Comparison of ENCODE assay signal across 8 mouse cellular contexts in the genomic region with DNA sequence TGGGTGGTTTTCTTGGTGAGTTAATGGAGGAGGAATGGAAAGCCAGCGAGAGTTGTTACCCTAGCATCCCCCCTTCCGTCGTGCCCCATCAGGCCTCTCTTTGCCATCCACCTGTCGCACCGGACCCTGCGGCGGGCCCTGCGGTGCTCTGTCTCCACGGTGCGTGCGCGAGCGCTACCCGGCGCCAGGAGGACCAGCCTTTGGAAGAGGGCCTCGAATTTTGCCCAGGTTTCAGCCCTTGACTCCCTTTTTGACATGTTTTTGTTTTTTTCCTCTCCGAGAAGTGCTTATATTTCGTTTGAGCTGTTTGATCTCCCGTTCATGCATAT. TPM values are rescaled to one million over a fixed set of nuclear protein-coding genes. Genes with fewer than 3 reads are reported as not detected.
DNase-seq lines count a peak whose midpoint lies in the region; ATAC-seq and TF ChIP-seq lines count a peak whose summit lies in the region.

No protein-coding gene starts in this region.

- TF ChIP-seq EP300 in heart, adult 2 months (IDR thresholded peaks at IDR 0.05; ENCODE audit: insufficient read depth, low read depth, low read length) = no peak

- ATAC-seq in forebrain, embryonic 16.5 days = peak; percentile 91

- DNase-seq in heart, adult 2 months = no peak
- no peak for DNase-seq in heart, adult 18-20 months
- DNase-seq in right cerebral cortex, postnatal 4 days = no peak
- no peak for DNase-seq in ovary, postnatal 14 days (ENCODE audit: low spot score)
- no peak for DNase-seq in right cerebral cortex, postnatal 10 days (ENCODE audit: low spot score in 2 of 2)

- TF ChIP-seq CTCF in heart, adult 2 months (IDR thresholded peaks at IDR 0.05) = peak; percentile 20; the same call in 1 of the 2 replicates
- TF ChIP-seq CTCF in E14TG2a.4 (conservative IDR thresholded peaks at IDR 0.05; ENCODE audit: low read length) = no peak

- H3K4me1 ChIP-seq in heart, adult 2 months (ENCODE audit: control insufficient read depth, insufficient read depth, low read length) = peaks cover 3% of the 10 kb centered on the region
- peaks cover 18% of the 10 kb centered on the region for H3K4me1 ChIP-seq in E14TG2a.4 (replicated peaks; ENCODE audit: low read depth, low read length)
- peaks cover 10% of the 10 kb centered on the region for H3K4me1 ChIP-seq in forebrain, embryonic 16.5 days (replicated peaks; ENCODE audit: control insufficient read depth, insufficient read depth, low read length)

- no peaks in the 10 kb centered on the region for H3K79me2 ChIP-seq in heart, adult 2 months (replicated peaks; ENCODE audit: control insufficient read depth, insufficient read depth, low read length)
- H3K79me2 ChIP-seq in macrophage (ENCODE audit: inconsistent target) = no peaks in the 10 kb centered on the region

- no peaks in the 10 kb centered on the region for H3K27me3 ChIP-seq in heart, adult 2 months (ENCODE audit: control insufficient read depth, insufficient read depth, low read length)
- H3K27me3 ChIP-seq in E14TG2a.4 (ENCODE audit: insufficient read depth, low read length) = no peaks in the 10 kb centered on the region
- H3K27me3 ChIP-seq in forebrain, embryonic 16.5 days (replicated peaks; ENCODE audit: control insufficient read depth, insufficient read depth, low read length) = no peaks in the 10 kb centered on the region

- H3K4me2 ChIP-seq in forebrain, embryonic 16.5 days (ENCODE audit: low read length) = peak overlapping the region; percentile 70

- H3K27ac ChIP-seq in heart, adult 2 months = peak overlapping the region; percentile 78
- H3K27ac ChIP-seq in forebrain, embryonic 16.5 days (ENCODE audit: low read length) = peak overlapping the region; percentile 88
- peak overlapping the region; percentile 22; the same call in 1 of the 2 replicates for H3K27ac ChIP-seq in macrophage

- intact Hi-C loops in heart, adult 2 months (cut with DNase I) = loop anchor here (2.0 to 10.0 kb wide), 2 partner anchors 237 to 1551 kb away; a partner anchor contains a TSS

- H3K9me3 ChIP-seq in E14TG2a.4 (ENCODE audit: low read length) = no peaks in the 10 kb centered on the region
- no peaks in the 10 kb centered on the region for H3K9me3 ChIP-seq in forebrain, embryonic 16.5 days (ENCODE audit: control insufficient read depth, low read length)

- WGBS in heart, adult 2 months = under 1% methylated on average over 19 of the region's 19 CpGs
- 0% methylated on average over 19 of the region's 19 CpGs for WGBS in forebrain, embryonic 16.5 days
- WGBS in macrophage (ENCODE audit: missing documents) = 1% methylated on average over 19 of the region's 19 CpGs

- peak overlapping the region; percentile 63 for H3K4me3 ChIP-seq in heart, adult 2 months
- peak overlapping the region; percentile 85 for H3K4me3 ChIP-seq in E14TG2a.4 (replicated peaks; ENCODE audit: low read length)
- H3K4me3 ChIP-seq in forebrain, embryonic 16.5 days (replicated peaks; ENCODE audit: low read length) = peak overlapping the region; percentile 68
- peak overlapping the region; percentile 42 for H3K4me3 ChIP-seq in macrophage (ENCODE audit: inconsistent target)

- H3K36me3 ChIP-seq in heart, adult 2 months (ENCODE audit: control insufficient read depth, insufficient read depth, low read length) = no peaks in the 10 kb centered on the region
- H3K36me3 ChIP-seq in E14TG2a.4 (ENCODE audit: insufficient read depth, low read length) (peaks cover 7% of the 10 kb centered on the region), macrophage (ENCODE audit: inconsistent target) (no peaks in the 10 kb centered on the region)
- no peaks in the 10 kb centered on the region for H3K36me3 ChIP-seq in forebrain, embryonic 16.5 days (ENCODE audit: control insufficient read depth, insufficient read depth)

- TF ChIP-seq POLR2A in heart, adult 2 months (IDR thresholded peaks at IDR 0.05; ENCODE audit: insufficient read depth, low read depth, low read length) = no peak

- H3K9ac ChIP-seq in heart, adult 2 months (ENCODE audit: low read depth, low read length) = peak overlapping the region; percentile 61
- H3K9ac ChIP-seq in forebrain, embryonic 16.5 days (replicated peaks; ENCODE audit: low read depth, low read length) = peak overlapping the region; percentile 68

RNA-seq across cellular contexts. Expression of a gene that starts 0.3 kb away (rescaled TPM):
- 1 to 10 TPM; 6.8 to 7.7 TPM for total RNA-seq in heart, adult 2 months (2021)
- polyA plus RNA-seq in heart, adult 2 months (2012; rRNA removed) = 4.4 and 5.8 TPM in 2 replicates
- total RNA-seq in heart, adult 18-20 months (2021) = 1 to 10 TPM; 7.5 to 8.8 TPM
- 25.4 and 28.8 TPM in 2 replicates for polyA plus RNA-seq in forebrain, embryonic 16.5 days (2015; fragmentation: Nextera tagmentation; extraction: Ambion mirVana)
- 1 to 10 TPM in 22 of 26 experiments, under 1 TPM in 4; 0.56 to 9.8 (median 2.9) TPM for total RNA-seq in macrophage (2018; cell fraction: chromatin; rRNA removed)
- 1 to 10 TPM in 25 of 26 experiments, under 1 TPM in 1; 0.81 to 4.4 (median 3.3) TPM for total RNA-seq in macrophage (2018; cell fraction: cytosol; rRNA removed)
- total RNA-seq in macrophage (2018; cell fraction: nucleus; rRNA removed) = 1 to 10 TPM; 1.4 to 8.5 (median 2.7) TPM
- polyA plus RNA-seq in macrophage (2018) = 2.5 to 4.6 TPM (median 2.8 TPM) in 3 replicates

RNA-seq across cellular contexts. Expression of a gene that starts 0.6 kb away (rescaled TPM):
- total RNA-seq in heart, adult 2 months (2021) = 1 to 10 TPM; 1.1 to 1.5 TPM
- 0.23 and 0.38 TPM in 2 replicates for polyA plus RNA-seq in heart, adult 2 months (2012; rRNA removed)
- total RNA-seq in heart, adult 18-20 months (2021) = under 1 TPM; 0.37 to 0.87 TPM
- 2.7 and 3.4 TPM in 2 replicates for polyA plus RNA-seq in forebrain, embryonic 16.5 days (2015; fragmentation: Nextera tagmentation; extraction: Ambion mirVana)
- total RNA-seq in macrophage (2018; cell fraction: chromatin; rRNA removed) = not detected
- total RNA-seq in macrophage (2018; cell fraction: cytosol; rRNA removed) = under 1 TPM in 14 of 26 experiments, not detected in 12; 0.10 to 0.43 (median 0.19) TPM
- 1 to 10 TPM in 4 of 26 experiments, under 1 TPM in 3, not detected in 19; 0.56 to 1.9 (median 1.3) TPM for total RNA-seq in macrophage (2018; cell fraction: nucleus; rRNA removed)
- polyA plus RNA-seq in macrophage (2018) = not detected in 3 replicates

Comparison
In these comparisons a context has a peak if more than half of its experiments do, and no peak if none do; other contexts are left out.
1. H3K27ac ChIP-seq: peak in every context shown above with its lines; median percentile 88 in forebrain, embryonic 16.5 days; 78 in heart, adult 2 months; 22 in macrophage.